In the genomic region with DNA sequence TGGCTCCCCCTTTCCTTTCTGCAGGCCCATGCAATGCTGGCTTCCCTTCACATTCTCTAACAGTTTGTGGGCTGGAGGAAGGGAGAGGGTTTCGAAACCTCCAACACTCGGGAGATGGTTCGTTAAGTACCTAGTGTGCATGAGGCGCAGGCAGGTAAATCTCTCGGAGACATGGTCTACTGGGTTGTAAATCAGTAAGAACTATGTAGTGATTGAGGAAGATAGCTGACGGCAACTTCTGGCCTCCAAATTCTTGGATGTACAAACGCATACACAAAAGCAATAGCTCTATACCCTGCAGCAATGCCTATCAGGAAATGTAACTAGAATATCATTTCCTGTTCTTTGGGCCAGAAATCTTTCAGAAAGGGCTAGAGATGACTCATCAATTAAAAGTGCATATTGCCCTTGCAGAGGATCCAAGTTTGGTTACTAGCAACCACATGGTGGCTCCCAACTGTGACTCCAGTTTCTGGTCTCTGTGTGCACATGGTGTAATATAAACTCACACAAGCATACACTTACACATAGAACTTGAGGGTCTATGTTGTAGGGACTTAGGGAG, we compare ENCODE assay signal across 13 mouse cellular contexts. TPM values are rescaled to one million over a fixed set of nuclear protein-coding genes. Genes with fewer than 3 reads are reported as not detected.
DNase-seq lines count a peak whose midpoint lies in the region; ATAC-seq lines count a peak whose summit lies in the region.
"Had no signal": no experiment of that assay in that cellular context is flagged by ENCODE, and none has a peak within 500 bp of the region (broad histone marks: within the 10 kb centered on the region; RNA-seq: fewer than 3 reads in every experiment).

No protein-coding gene starts in this region.

- peaks cover 11% of the 10 kb centered on the region; the same call in 1 of the 2 replicates for H3K4me1 ChIP-seq in kidney, embryonic 15.5 days
- H3K4me1 ChIP-seq: embryonic facial prominence, embryonic 13.5 days; heart, embryonic 12.5 days had no signal

- H3K36me3 ChIP-seq in kidney, embryonic 15.5 days: peaks cover 55% of the 10 kb centered on the region

- H3K4me2 ChIP-seq in kidney, embryonic 15.5 days: no peak overlapping the region
- H3K4me2 ChIP-seq: embryonic facial prominence, embryonic 13.5 days; heart, embryonic 12.5 days; liver, embryonic 11.5 days had no signal

- no peak overlapping the region for H3K9ac ChIP-seq in kidney, embryonic 15.5 days
- H3K9ac ChIP-seq: embryonic facial prominence, embryonic 13.5 days; heart, embryonic 12.5 days had no signal

- ATAC-seq in kidney, embryonic 15.5 days (replicated peaks; ENCODE audit: low FRiP score): peak; percentile 59
- ATAC-seq: hindbrain, embryonic 16.5 days had no signal

- no peak for DNase-seq in kidney, postnatal 10 days
- DNase-seq in CD4-positive helper T cell, adult 2 months (ENCODE audit: low read depth, low spot score): peak; percentile 47
- peak; percentile 53 for DNase-seq in adipocyte (ENCODE audit: low spot score)
- DNase-seq in layer of hippocampus, adult 9-11 months: peak; percentile 52
- DNase-seq in cerebellum, postnatal 25 days: no peak
- no peak for DNase-seq in cerebellum, adult 11-12 months
- DNase-seq in gastrocnemius, postnatal 14 days: no peak
- DNase-seq: cerebellum, adult 9-10 months had no signal

- no peaks in the 10 kb centered on the region for H3K9me3 ChIP-seq in kidney, embryonic 15.5 days (replicated peaks)
- H3K9me3 ChIP-seq: embryonic facial prominence, embryonic 13.5 days; heart, embryonic 12.5 days had no signal

- no peak overlapping the region for H3K4me3 ChIP-seq in kidney, embryonic 15.5 days (replicated peaks)
- H3K4me3 ChIP-seq: embryonic facial prominence, embryonic 13.5 days; heart, embryonic 12.5 days had no signal

- 48% methylated on average over 7 of the region's 7 CpGs for WGBS in kidney, embryonic 15.5 days

- intact Hi-C loops in gastrocnemius, postnatal 14 days (cut with DNase I; ENCODE audit: low total_unique reads): no loop called here

- no peaks in the 10 kb centered on the region for H3K27me3 ChIP-seq in kidney, embryonic 15.5 days
- H3K27me3 ChIP-seq: embryonic facial prominence, embryonic 13.5 days; heart, embryonic 12.5 days had no signal

- peak overlapping the region; percentile 48; the same call in 1 of the 2 replicates for H3K27ac ChIP-seq in kidney, embryonic 15.5 days
- H3K27ac ChIP-seq: embryonic facial prominence, embryonic 13.5 days had no signal

RNA-seq across cellular contexts. Expression of a gene that starts 19.0 kb away (rescaled TPM):
- 74.3 and 79.1 TPM in 2 replicates for polyA plus RNA-seq in kidney, embryonic 15.5 days (2015; fragmentation: Nextera tagmentation; extraction: Ambion mirVana)
- total RNA-seq in gastrocnemius, postnatal 14 days (2021): 10 to 100 TPM; 41.3 to 43.0 TPM

RNA-seq across cellular contexts. Expression of a gene that starts 47.0 kb away (rescaled TPM):
- 29.1 and 30.6 TPM in 2 replicates for polyA plus RNA-seq in kidney, embryonic 15.5 days (2015; fragmentation: Nextera tagmentation; extraction: Ambion mirVana)
- 10 to 100 TPM; 14.6 to 15.6 TPM for total RNA-seq in gastrocnemius, postnatal 14 days (2021)

Comparison
In these comparisons a context has a peak if more than half of its experiments do, and no peak if none do; other contexts are left out.
1. DNase-seq: peak in CD4-positive helper T cell, adult 2 months (single experiment), adipocyte (single experiment) and layer of hippocampus, adult 9-11 months (single experiment); none in kidney, postnatal 10 days (single experiment), cerebellum, postnatal 25 days (0 of 2), cerebellum, adult 11-12 months (single experiment) and gastrocnemius, postnatal 14 days (single experiment).